Mouse (Mus musculus): ENCODE results near the gene Lrig2. TPM values are rescaled to one million over a fixed set of nuclear protein-coding genes. Genes with fewer than 3 reads are reported as not detected.

The Lrig2 gene
- polyA plus RNA-seq, 1 experiment, result 4.1 TPM

DNA sequence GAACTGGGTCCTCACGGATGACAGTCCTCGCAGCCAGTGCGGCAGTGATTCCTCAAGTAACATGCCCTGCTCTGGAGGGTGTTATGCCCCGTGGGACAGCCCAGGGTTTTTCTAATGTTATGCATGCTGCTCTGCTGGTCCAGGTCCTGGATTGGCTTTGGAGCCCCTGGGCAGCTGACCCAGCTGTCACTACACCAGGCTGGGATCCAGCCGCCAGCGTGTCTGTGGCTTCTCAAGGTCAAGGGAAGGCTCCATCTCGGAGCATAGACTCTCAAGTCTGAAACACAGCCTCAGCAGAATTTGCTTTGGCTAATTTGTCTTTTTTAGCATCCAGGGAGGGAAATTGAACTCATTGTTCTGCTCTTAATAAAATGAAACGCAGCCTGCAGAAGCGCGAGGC lies 121.6 kb downstream of the Lrig2 start:
- WGBS, result 65% methylated on average over 10 of the region's 10 CpGs
- DNase-seq (ENCODE audit: low read depth, low spot score), result no peak

DNA sequence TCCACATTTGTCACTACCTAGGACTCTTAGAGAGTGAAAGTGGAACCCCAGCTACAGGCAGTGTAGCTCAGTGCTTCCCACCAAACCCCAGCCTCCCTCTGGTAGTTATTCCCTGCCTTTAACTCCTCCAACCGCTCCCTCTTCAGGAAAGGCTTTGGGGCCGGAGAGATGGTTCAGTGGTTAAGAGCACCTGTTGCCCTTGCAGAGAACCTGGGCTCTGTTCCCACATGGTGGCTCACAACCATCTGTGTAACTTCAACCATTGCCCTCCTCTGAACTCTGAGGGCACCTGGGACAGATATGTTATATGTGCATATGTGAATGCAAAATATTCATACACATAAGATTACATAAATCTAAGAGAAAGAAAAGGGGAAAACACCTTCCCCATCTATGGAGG lies 122.3 kb downstream of the Lrig2 start:
- 84% methylated on average over 2 of the region's 2 CpGs for WGBS
- DNase-seq (ENCODE audit: low read depth, low spot score), result no peak

GRCm38 (mm10) chr3:104385587-104385986 lies 126.1 kb downstream of the Lrig2 start:
- DNase-seq (ENCODE audit: low read depth, low spot score), result no peak
- 68% methylated on average over 8 of the region's 8 CpGs for WGBS

DNA sequence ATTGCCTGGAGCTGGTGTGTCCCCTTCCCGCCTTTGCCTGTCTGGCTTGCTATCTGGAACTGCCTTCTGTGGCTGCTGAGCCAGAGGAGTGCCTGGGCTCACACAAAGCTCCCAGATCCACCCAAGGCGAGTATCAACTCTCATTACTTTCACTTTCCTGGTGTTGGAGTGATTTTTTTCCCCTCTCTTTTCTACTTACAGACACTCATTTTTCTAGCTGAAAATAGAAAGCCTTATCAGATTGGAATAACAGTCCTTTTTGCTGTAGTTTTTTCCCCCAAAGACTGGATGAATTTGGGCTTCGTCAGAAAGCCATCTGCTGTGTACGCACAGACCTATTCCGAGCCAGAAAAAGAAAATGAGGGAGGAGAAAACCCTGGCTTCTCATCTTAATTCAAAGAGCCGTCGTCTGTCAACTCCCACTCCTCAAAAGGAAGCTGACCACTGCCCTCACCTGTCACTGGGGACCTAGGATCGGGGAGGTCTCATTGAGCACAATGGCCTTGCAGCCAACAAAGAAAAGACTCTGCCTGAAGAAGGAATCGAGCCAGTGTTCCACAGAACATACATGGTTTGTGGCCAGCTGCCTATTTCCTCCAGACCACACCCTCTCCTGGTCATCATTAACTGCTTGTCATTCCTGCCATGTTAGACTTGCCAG lies 127.9 kb downstream of the Lrig2 start:
- 37% methylated on average over 9 of the region's 9 CpGs for WGBS
- peak; percentile 31 for DNase-seq (ENCODE audit: low read depth, low spot score)

DNA sequence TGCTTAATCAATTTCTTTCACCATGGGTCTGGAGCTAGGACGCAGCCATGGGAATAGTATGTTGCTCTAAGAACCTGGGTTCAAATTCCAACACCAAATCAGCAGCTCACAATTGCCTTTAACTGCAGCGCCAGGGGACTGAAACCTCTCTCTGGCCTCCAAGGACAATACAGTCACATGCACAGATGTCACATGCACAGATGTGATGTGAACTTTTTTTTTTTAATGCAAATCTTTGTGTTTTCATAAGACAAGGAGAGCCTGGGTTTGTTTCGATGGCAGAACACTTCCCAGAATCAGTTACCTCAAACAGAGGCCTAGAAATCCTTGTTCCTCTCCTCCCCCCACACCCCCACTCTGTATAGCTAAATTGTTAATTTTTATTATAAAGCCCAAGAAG lies 133.5 kb downstream of the Lrig2 start:
- 86% methylated on average over 3 of the region's 3 CpGs for WGBS
- no peak for DNase-seq (ENCODE audit: low read depth, low spot score)

- DNase-seq (ENCODE audit: low read depth, low spot score), result no peak
- 72% methylated on average over 8 of the region's 8 CpGs for WGBS
These were observed 137.8 kb downstream of the Lrig2 start for GRCm38 (mm10) chr3:104373907-104374306.

DNA sequence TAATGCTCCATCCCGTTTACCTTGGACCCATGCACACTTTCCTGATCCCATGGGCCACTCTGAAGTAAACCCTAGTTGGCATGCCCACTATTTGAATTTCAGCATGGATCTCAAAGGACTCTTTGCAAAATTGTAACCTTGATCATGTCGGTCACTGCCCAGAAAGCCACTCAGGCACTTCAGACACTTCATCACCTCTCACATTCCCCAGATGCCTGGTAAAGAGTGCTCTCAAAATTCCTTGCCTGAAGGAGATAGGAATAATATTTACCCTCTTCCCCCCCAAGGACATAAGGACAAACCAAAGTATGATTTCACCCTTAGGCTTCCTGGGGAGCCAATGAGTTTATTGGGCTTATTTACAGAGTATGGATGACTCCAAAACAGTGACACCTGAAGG lies 139.3 kb downstream of the Lrig2 start:
- no peak for DNase-seq (ENCODE audit: low read depth, low spot score)

GRCm38 (mm10) chr3:104367912-104368311 lies 143.8 kb downstream of the Lrig2 start:
- WGBS, result 32% methylated on average over 2 of the region's 2 CpGs
- DNase-seq (ENCODE audit: low read depth, low spot score), result no peak

More for the DNA sequence above, 139.3 kb downstream of the Lrig2 start:
- WGBS, result 87% methylated on average over 2 of the region's 2 CpGs

- WGBS, result 79% methylated on average over 8 of the region's 8 CpGs
- DNase-seq (ENCODE audit: low read depth, low spot score), result no peak
These were observed 149.9 kb downstream of the Lrig2 start for GRCm38 (mm10) chr3:104361814-104362213.

DNA sequence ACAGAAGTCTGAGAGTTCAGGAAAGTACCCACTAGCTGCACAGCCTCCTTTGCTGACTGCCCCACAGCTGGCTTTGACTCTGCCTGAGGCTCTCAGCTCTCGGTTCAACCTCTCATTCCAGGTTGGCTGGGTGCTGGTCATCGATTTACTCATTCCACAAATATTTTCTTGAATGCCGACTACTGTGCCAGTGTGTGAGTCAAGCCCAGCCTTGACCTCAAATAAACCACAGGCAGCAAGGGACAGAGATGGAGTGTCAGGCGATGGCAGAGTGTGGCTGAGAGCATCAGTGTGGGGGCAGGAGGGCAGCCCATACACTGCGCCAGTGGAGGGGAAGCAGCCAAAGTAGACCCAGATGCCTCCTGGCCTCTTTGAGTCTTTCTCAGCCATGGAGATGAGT lies 151.4 kb downstream of the Lrig2 start:
- 39% methylated on average over 5 of the region's 5 CpGs for WGBS
- DNase-seq (ENCODE audit: low read depth, low spot score), result no peak

DNA sequence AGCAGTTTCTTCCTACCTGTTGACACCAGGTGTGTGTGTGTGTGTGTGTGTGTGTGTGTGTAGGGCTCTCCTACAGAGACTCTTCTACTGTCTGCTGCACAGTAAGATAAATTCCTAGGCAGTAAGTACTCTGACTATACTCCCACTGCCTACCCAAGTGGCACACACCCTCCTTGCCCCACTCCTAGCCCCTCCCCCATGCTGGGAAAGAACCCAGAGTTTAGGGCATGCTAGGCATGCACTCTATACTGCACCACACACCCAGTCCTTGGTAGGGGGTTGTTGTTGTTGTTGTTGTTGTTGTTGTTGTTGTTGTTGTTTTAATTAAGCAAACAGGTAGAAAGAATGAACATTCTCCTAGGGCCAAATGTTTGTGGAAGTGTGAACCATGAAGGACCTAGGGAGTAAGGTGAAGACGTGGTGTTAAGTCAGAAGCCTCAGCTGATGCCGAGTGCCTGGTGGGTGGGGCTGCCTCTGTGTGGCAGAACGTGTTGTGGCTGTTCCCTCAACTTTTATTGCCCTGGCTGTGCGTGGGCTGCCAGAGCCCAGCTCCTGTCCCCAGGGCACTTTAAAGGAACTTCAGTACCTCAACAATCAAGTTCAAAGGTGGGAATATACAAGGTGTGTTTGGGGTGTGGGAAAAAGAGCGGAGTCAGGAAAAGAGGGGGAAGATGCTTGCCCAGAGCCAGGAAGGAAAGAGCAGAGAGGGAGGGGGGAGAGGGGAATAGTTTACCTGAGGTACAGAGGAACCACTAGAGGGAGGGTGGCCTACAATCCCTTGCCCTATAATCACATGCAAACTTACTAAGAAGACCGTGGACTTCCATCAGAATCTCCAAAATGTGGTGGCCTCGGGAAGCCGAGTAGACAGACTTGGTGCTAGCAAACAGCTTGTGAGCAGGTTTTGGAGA lies 152.2 kb downstream of the Lrig2 start:
- WGBS, result 14% methylated on average over 8 of the region's 8 CpGs
- DNase-seq (ENCODE audit: low read depth, low spot score), result no peak

- DNase-seq (ENCODE audit: low read depth, low spot score), result no peak
- 23% methylated on average over 5 of the region's 5 CpGs for WGBS
These were observed 153.0 kb downstream of the Lrig2 start for GRCm38 (mm10) chr3:104358747-104359146.

DNA sequence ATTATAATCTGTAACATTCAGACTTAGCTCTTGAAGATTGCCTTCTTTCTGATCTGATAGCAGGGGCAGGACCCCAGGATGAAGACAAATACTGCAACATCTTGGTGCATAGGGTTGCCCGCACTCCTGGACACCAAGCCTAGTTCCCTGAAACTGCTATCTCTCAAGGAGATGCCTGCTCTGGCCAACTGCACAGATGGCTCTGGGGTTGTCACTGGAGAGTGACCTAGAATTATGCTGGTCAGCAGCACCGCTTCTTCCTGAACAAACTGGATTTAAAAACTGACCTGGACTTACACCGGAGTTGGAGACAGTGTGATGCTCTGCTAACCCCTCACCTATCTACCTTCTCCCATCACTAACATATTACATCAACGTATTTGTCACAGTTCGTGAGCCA lies 155.6 kb downstream of the Lrig2 start:
- no peak for DNase-seq (ENCODE audit: low read depth, low spot score)
- WGBS, result 97% methylated on average over 5 of the region's 5 CpGs

DNA sequence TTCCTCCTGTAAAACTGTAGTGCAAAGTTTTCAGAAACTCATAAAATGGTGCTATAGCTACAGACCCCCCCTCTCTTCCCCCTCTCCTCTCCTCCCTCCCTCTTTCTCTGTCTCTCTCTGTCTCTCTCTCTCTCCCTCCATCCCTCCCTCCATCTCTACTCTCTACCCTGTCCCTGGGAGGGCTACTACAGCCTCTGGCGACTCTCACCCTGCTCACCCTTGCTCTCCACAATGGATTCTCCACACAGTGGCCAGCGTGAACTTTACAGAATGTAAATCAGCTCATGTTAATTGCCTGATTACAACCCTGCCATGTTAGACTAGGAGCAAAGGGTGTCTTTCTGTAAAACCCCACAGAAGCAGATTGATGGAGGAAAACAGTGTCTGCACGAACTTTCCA lies 157.8 kb downstream of the Lrig2 start:
- 42% methylated on average over 3 of the region's 3 CpGs for WGBS

DNA sequence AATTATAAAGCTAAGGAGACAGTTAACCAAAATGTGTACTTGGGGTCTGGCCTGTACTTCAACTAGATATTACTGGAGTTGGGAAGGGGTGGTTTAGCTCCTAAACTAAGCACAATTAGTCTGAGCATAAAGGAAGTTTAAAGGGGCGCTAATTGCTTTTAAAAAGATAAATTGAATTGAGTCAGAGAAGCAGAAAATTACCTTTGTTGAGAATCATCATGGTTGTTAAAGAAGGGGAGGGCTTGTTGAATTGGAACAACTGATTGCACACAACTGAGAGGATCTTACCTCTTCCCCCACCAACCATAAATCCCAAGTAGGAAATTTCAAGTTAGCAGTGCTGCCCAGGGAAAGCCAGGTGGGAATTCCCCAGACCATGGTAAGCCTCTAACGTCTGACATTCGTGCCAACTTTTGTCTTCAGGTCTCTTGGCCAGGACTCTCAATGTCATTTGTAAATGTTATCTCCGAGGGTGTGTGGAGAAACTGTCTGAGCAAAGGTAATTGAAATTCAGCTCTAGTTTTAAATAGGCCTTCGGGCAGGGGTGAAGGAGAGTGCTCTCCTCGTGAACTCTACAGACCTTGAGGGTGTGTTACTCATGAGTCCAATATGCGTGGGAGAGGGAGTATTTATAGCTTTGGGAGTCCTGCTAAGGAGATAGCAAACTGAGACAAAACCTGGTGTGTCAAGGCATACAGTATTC lies 159.2 kb downstream of the Lrig2 start:
- 28% methylated on average over 7 of the region's 7 CpGs for WGBS

More for the DNA sequence above, 157.8 kb downstream of the Lrig2 start:
- no peak for DNase-seq (ENCODE audit: low read depth, low spot score)

GRCm38 (mm10) chr3:104350253-104350945 lies 161.3 kb downstream of the Lrig2 start:
- DNase-seq (ENCODE audit: low read depth, low spot score), result no peak
- 15% methylated on average over 2 of the region's 2 CpGs for WGBS

More for the DNA sequence above, 159.2 kb downstream of the Lrig2 start:
- no peak for DNase-seq (ENCODE audit: low read depth, low spot score)

DNA sequence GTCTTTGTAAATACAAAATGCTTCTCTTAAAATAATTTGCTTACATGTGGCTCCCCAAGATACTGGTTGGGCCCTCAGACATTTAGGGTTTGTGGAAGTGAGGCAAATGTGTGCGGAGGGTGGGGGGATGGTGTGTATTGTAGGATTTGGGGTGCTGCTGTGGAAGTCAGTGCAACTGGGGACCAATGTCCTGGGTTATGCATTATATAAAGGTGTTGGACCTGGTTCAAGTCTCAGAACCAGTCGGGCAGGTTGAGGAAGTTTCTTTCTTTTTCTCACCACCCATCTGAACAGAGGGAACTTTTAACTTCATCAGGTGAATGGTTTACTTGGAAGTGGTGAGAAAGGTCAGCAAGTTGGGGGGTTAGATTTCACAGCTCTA lies 161.9 kb downstream of the Lrig2 start:
- WGBS, result 23% methylated on average over 2 of the region's 2 CpGs
- peak; percentile 64 for DNase-seq (ENCODE audit: low read depth, low spot score)

- DNase-seq (ENCODE audit: low read depth, low spot score), result no peak
- 23% methylated on average over 8 of the region's 8 CpGs for WGBS
These were observed 162.4 kb downstream of the Lrig2 start for GRCm38 (mm10) chr3:104349203-104349846.

Measured in large intestine, adult 2 months (tissue).